Mouse (Mus musculus): ENCODE data around the gene Hand2.

The Hand2 gene

GRCm38 (mm10) chr8:57320851-57321743 is at the start of gene Hand2:
Gene Hand2, plus strand, starts transcription at chr8:57320983.
- peak; percentile 45 to 48 for DNase-seq (ENCODE audit: low spot score in 2 of 2)

GRCm38 (mm10) chr8:57273055-57273454 is 47.7 kb upstream of the Hand2 start:
- no peak for DNase-seq (ENCODE audit: low spot score in 2 of 2)

- DNase-seq (ENCODE audit: low spot score in 2 of 2): no peak
Measured at GRCm38 (mm10) chr8:57293441-57293840, 27.3 kb upstream of the Hand2 start.

GRCm38 (mm10) chr8:57303513-57303912 is 17.3 kb upstream of the Hand2 start:
- DNase-seq (ENCODE audit: low spot score in 2 of 2): no peak

- no peak for DNase-seq (ENCODE audit: low spot score in 2 of 2)
Measured at GRCm38 (mm10) chr8:57304944-57305343, 15.8 kb upstream of the Hand2 start.

GRCm38 (mm10) chr8:57306441-57306840 is 14.3 kb upstream of the Hand2 start:
- no peak for DNase-seq (ENCODE audit: low spot score in 2 of 2)

- DNase-seq (ENCODE audit: low spot score in 2 of 2): no peak
Measured at GRCm38 (mm10) chr8:57309844-57310485, 10.8 kb upstream of the Hand2 start.

GRCm38 (mm10) chr8:57312031-57312981 is 8.5 kb upstream of the Hand2 start:
- no peak for DNase-seq (ENCODE audit: low spot score in 2 of 2)

- DNase-seq (ENCODE audit: low spot score in 2 of 2): no peak
Measured at GRCm38 (mm10) chr8:57313583-57313982, 7.2 kb upstream of the Hand2 start.

GRCm38 (mm10) chr8:57314216-57314615 is 6.6 kb upstream of the Hand2 start:
- no peak for DNase-seq (ENCODE audit: low spot score in 2 of 2)

- DNase-seq (ENCODE audit: low spot score in 2 of 2): no peak
Measured at GRCm38 (mm10) chr8:57315471-57315870, 5.3 kb upstream of the Hand2 start.

- DNase-seq (ENCODE audit: low spot score in 2 of 2): no peak
Measured at GRCm38 (mm10) chr8:57317107-57317506, 3.7 kb upstream of the Hand2 start.

GRCm38 (mm10) chr8:57317890-57318480 is 2.8 kb upstream of the Hand2 start:
- DNase-seq (ENCODE audit: low spot score in 2 of 2): no peak

GRCm38 (mm10) chr8:57319092-57319980 is 1.4 kb upstream of the Hand2 start:
- DNase-seq (ENCODE audit: low spot score in 2 of 2): no peak

- DNase-seq (ENCODE audit: low spot score in 2 of 2): no peak
Measured at GRCm38 (mm10) chr8:57319981-57320585, 700 bp upstream of the Hand2 start.

- no peak for DNase-seq (ENCODE audit: low spot score in 2 of 2)
Measured at GRCm38 (mm10) chr8:57321898-57322895, 1.4 kb downstream of the Hand2 start.

GRCm38 (mm10) chr8:57322961-57323941 is 2.5 kb downstream of the Hand2 start:
- no peak for DNase-seq (ENCODE audit: low spot score in 2 of 2)

- no peak for DNase-seq (ENCODE audit: low spot score in 2 of 2)
Measured at GRCm38 (mm10) chr8:57324091-57324490, 3.3 kb downstream of the Hand2 start.
